Mouse (Mus musculus) R1 (cell line): Measurements from ENCODE around the gene Sp3.

Experiments
- DNase-seq: peaks from one replicate; pipeline ENCODE4 v3.0.0-alpha.2; 2018; ENCODE audit warnings: low read depth, low spot score

Sp3 gene

GRCm38 (mm10) chr2:72916170-72916569, 64.1 kb downstream of the Sp3 start:
- DNase-seq: no peak

- DNase-seq: no peak
Measured at GRCm38 (mm10) chr2:72915245-72915930, 64.9 kb downstream of the Sp3 start.

DNA sequence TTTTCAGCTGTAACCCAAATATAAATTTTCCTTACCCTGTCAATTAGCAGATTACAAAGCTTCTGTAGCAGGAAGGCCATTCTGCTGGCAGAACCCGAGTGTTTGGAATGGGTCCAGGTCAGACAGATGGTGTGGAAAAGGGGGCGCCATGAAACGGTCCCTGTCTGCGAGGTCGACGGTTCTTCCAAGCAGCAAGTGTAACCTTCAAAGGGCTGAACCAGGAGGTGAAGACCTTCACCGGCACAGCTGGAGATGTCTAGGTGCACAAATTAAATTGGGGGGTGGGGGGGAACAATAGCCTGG, 66.8 kb downstream of the Sp3 start:
- no peak for DNase-seq

- DNase-seq: no peak
Measured at GRCm38 (mm10) chr2:72912708-72913457, 67.4 kb downstream of the Sp3 start.

GRCm38 (mm10) chr2:72911527-72911926, 68.7 kb downstream of the Sp3 start:
- DNase-seq: no peak

GRCm38 (mm10) chr2:72909046-72909445, 71.2 kb downstream of the Sp3 start:
- DNase-seq: peak; percentile 29

DNA sequence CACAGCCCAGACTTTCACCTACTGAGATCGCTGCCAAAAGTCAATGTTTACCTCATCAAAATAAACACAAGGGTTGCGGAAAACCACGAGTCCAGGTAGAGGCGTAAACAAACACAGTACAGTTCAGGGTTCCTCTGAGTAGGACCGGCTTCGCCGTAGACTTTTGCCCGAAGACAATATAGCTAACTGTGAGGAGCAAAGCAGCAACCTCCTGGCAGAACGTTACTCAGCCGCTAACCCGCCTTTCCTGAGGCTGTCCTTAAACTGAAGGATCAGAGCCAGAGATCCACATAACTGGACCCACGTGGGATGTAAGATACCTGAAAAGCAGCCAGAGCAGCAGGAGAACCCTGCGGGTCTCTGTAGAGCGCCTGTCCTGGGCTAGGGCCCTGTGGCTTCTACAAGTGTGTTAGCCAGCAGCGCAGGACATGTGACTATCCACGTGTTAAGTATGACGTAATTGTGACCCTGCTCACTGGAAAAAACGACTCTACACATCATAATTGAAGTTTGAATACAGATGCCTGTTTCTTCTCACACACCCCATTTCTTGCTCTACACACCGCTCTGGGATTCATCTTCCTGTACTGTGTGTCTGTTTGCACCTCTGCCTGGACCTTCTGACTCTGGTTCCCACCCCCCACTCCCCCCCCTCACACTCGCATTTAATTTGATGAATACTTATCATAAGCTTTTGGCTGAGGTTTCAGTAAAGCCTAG, 71.9 kb downstream of the Sp3 start:
- peak; percentile 41 for DNase-seq

- DNase-seq: no peak
Measured at GRCm38 (mm10) chr2:72906745-72907144, 73.5 kb downstream of the Sp3 start.

- peak; percentile 55 for DNase-seq
Measured at GRCm38 (mm10) chr2:72902816-72903680, 77.2 kb downstream of the Sp3 start.

- no peak for DNase-seq
Measured at GRCm38 (mm10) chr2:72898782-72899305, 81.4 kb downstream of the Sp3 start.

DNA sequence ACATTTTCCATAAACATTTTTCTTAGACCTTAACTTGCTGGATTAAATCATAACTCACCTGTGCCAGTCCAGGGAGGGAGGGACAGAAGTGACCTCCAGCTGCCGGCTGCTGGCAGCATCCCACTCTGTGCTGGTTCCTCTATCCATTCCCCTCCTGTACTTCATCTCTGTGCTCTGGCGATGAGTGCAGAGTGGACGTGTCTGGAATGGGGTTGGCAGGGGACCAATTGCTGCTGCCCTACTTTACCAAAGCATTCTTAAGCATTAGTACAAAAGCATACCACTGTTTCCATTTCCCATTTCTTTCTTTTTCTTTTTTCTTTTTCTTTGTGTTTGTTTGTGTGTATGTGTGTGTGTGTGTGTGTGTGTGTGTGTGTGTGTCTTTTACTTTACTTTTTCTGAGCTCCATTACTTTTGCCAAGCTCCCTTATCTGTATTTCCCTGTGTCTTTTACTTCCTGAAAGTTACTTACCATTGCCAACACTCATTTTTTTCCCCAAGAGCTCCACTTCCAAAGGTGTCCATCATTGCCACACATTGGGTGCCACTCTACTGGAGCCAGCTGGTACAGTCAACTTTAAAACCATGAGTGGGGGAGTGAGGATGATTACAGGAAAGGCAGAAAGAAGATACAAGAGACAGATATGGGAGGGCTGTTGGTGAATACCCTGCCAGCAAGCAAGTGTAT, 82.0 kb downstream of the Sp3 start:
- DNase-seq: no peak

GRCm38 (mm10) chr2:72889806-72890205, 90.4 kb downstream of the Sp3 start:
- no peak for DNase-seq
